Mouse (Mus musculus): Measurements from ENCODE around the gene Hivep2.

Hivep2 gene

DNA sequence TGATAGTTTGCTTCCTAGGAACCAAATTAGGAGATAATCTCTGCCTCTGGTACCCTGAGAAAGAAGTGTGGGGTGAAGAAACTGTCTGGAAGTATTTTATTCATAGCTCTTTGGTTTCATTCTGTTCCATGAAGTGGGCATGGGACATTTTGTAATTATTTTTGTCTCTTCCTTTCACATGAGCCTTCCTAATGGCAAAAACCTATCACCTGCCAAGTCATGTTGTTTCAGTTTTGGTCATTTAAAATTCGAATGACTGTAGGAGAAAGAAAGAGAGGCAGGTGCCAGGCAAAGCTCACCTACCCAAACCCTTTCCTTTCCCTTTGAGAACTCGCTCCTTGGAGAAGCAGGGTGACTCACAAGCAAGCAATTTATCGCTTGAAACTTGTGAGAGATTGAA is 53.3 kb downstream of the Hivep2 start:
- DNase-seq (ENCODE audit: low read depth, low spot score): no peak

DNA sequence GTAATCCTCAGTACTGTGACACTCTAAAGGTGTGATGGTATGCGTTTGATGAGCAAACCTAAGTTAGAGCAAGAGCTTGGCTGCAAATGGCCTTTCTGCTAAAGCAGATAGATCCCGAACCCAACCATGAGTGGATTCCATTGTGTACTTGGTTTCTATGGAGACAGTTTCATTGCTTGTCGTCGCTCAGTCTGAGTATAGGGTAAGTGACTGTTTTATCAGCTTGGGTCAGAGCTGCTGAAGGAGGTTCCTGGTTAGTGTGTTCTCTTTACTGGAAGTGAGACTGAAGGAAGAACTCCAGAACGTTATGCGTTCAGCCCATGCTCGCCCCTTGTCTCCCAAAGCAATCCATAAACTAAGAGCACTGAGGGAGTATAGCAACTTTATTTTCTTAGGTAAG is 54.4 kb downstream of the Hivep2 start:
- DNase-seq (ENCODE audit: low read depth, low spot score): no peak

DNA sequence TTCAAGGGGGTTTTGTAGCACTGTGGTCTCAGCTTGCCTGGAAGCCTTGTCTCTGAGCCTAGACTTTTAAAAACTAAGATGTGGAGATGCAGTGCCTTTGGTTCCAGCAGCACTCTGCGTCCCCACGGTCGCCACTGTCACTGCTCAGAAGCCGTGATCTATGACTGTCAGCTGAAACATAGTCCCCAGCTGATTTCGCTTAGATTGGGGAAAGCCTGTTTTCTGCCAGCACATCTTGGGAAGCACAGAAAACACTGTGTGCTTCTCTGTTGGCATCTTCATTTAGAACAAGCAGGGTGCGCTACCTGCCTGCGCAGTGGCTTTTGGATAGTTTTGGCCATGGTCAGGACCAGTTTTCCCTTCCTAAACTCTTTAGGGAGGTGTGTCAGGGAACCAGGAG is 59.1 kb downstream of the Hivep2 start:
- no peak for DNase-seq (ENCODE audit: low read depth, low spot score)

DNA sequence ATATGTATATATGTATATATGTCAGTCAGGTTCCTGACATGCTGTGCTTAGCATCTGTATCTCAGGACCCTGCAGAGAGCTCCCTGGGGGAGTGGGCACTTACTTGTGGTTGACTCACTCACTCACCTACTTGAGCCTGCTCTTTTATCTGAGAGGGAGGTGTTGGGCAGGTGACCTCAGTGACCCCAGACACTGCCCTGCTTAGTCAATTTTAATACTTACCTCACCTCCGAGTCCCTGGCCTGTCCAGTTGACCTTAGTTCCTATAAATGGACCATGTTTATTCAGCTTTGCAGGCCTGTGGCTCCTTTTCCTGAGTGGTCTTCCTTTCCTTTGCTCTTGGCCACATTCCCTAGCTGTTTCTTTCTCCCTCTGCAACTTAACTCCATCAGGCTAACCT is 61.9 kb downstream of the Hivep2 start:
- no peak for DNase-seq (ENCODE audit: low read depth, low spot score)

DNA sequence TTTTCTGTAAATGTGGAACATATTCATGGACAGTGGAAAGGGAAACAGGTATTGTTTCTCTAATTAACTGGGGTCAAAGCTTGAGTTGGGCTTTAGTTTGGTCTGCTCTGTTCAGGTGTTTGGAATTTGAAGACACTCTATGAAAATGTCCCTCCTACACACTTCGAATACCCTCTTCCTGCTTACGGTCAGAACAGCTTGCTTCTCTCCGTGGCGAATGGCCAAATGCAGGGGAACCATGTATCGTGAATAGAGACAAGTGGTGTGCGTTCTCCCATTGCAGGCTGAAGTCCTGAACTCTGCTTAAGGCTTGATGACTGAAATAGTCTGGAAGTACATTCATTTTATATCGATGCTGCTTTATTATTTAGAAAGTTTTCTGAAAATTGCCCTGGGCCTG is 63.1 kb downstream of the Hivep2 start:
- DNase-seq (ENCODE audit: low read depth, low spot score): no peak

DNA sequence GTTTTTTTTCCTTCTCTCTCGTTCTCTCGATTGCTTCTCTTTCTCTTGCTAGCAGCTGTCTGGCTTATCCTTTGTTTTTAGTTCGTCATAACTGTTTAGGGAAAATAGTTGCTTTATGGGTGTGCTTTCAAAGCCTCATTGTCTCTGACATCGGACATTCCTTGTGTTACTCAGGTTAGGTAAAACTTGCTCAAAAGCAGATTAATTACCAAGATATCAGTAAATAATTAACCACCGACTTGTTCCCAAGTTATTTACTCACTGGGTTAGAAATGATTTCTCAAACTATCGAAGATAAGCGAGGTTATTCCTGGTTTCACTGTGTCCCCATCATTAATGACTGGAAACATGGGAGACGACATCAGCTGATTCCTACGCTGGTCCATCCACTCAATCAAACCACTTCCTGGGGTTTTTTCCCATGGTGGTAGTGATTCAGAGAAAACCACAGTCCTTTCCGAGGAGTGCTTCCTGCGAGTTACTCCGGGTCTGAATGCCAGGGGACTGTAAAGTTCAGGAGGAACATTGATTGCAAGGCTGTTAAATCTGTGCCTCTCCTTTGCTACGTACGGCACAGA is 64.7 kb downstream of the Hivep2 start:
- DNase-seq (ENCODE audit: low read depth, low spot score): no peak

DNA sequence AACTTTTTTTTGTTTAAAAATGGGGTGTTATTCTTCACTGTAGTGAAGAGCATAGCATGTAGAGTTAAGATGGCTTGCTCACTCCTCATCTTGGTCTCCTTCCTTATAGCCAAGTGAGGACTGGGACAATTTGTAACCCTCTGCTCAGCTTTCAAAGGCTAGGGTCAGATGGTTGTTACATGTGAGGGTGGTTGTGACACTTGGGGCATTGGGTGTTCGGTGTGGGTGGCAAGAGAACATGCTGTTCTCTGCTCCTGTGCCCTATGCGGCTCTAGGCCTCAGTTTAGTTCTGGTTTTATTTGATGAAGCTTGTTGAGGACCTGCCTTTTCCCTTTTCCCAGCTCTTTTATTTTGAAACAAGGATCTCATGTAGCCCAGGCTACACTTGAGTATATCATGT is 66.7 kb downstream of the Hivep2 start:
- DNase-seq (ENCODE audit: low read depth, low spot score): no peak

DNA sequence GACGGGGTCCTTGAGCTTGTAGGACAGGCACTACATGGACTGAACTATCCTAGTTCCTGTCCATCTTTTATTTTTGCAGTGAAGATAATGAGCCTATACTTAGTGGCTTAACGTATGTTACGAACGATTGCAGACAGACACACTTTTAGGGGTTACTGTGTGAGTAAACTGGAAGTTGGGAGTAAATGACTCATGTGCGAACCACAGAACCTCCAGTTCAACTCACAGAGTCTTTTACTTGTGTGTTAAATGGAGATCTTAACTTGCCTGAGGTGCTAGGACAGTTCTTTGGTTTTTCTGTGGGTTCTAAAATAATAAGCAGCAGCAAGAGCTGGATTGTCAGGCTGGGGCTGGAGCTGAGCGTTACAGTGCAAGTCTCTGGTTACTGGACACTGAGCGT is 68.2 kb downstream of the Hivep2 start:
- DNase-seq (ENCODE audit: low read depth, low spot score): no peak

DNA sequence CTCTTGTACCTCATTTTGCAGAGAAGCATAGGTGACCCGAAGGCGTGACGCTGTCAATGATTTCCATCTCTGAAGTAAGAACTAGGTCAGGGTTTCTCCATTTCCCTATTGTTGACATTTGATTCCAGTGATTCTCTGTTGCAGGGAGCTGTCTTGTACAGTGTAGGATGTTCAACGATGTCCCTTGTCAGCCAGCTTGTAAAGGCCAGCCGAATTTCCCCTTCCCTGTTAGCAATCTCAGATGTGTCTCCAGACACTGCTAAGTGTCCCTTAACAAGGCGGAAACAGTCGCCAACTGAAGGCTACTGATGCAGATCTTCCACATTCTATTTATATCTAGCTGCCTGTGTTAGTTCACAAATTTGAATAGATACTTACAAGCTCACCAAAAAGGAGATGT is 68.9 kb downstream of the Hivep2 start:
- DNase-seq (ENCODE audit: low read depth, low spot score): no peak

DNA sequence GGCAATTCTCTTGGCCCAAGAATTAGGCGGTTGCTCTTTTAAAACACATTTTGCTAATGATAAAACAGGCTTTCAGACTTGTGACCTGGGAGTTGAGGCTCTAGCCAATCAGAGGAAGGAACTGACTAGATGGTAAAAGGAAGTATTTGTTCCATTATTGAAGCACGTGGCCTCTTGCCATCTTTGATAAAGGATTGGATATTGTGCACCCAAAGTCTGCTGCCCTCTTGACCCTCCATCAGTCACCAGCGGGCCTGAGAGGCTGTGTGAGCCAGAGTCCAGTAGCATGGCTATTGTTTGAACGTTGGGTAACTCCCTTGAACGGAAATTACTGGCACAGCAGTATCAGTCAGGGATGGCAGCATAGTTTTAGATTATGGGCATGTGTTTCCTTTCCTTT is 69.7 kb downstream of the Hivep2 start:
- DNase-seq (ENCODE audit: low read depth, low spot score): no peak

DNA sequence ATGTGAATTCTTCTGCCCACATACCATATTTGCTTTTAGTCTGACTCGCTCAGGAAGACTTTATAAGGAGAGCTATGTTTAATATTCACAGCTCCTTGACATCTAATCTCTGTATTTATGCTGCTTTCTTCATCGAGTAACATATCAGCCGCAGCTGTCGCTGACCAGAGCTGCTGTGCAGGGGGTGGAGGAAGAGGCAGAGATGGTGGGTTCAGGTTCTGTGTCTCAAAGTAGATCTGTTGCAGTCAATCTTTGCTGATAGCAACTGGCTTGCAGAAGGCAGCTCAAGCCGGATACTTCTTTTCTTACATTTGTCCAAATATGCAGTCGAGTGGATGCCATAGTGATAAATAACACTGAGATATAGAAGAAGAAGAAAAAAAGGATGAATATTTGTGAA is 70.6 kb downstream of the Hivep2 start:
- no peak for DNase-seq (ENCODE audit: low read depth, low spot score)

DNA sequence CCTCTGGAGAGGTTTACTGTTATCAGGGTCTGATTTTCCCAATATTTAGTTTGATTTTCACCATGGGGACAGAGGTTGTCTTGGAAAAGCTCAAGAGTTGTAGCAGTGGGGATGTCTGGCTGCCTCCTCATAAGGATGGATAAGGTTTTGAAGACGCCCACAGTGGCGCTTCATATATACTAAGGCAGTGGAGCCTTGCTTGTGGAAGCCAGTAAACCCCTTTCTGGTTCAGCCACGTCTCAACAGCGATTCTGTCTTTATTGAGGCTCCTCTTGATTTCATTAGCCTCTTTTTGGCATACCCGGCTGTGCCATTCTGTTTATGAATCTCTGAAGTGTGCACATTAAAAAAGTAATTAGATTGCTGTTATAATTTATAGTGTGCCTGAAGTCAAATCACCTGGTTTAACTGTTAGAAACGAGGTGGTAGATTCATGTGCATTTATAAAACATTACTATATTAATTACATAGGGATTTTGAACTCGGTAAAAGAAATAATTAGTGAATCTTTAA is 72.2 kb downstream of the Hivep2 start:
- no peak for DNase-seq (ENCODE audit: low read depth, low spot score)

DNA sequence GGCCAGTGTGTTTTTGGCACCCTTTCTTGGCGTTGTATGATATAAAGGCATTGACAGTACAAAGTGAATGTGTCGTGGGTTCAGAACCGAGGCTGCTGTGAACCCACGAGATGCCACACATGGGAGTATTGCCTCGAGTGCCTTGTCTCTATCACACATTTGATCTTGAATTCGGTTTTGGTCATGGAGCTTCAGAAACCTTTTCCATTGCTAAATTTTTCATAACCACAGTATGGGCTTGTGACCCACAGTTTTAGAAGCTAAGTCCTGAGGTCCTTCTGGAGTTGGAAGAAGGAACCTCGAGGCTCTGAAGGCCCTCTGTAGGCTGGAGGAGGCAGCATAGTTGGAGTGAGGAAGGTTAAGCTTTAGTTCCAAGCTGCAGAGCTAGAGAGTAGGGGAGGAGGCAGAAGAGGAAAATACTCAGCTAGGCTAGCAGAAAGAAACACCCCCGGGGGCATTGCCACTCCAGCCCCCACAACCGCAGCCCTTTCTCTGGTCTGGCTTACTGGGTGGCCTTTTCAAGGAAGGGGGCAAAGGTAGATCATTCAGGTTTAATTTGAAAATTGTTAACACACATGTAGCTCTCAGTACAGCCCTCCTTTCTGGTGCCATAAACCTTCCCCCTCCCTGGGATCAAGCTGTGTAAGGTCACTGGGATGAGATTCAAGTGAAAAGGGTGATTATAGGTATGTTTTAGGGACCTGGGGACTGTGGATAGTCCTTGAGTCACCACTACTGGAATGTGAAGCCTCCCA is 75.0 kb downstream of the Hivep2 start:
- no peak for DNase-seq (ENCODE audit: low read depth, low spot score)

DNA sequence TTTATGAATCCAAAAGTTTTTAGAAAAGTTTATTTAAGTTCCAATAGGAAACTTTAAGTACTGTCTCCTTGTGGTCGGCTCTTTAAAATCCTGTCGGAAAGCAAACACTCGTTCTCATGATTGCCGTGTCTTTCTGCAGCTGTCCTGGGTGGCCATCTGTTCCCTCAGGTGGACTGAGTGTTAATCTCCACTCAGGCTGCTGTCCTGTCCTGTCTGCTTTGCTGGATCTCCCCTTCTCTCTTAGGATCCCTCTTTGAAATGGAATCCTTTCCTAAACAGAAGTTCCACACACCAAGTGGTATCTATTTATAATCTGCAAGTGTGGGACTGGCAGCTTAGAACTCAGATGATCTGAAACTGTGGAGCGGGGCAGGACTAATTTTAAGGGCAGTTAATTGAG is 75.7 kb downstream of the Hivep2 start:
- no peak for DNase-seq (ENCODE audit: low read depth, low spot score)

DNA sequence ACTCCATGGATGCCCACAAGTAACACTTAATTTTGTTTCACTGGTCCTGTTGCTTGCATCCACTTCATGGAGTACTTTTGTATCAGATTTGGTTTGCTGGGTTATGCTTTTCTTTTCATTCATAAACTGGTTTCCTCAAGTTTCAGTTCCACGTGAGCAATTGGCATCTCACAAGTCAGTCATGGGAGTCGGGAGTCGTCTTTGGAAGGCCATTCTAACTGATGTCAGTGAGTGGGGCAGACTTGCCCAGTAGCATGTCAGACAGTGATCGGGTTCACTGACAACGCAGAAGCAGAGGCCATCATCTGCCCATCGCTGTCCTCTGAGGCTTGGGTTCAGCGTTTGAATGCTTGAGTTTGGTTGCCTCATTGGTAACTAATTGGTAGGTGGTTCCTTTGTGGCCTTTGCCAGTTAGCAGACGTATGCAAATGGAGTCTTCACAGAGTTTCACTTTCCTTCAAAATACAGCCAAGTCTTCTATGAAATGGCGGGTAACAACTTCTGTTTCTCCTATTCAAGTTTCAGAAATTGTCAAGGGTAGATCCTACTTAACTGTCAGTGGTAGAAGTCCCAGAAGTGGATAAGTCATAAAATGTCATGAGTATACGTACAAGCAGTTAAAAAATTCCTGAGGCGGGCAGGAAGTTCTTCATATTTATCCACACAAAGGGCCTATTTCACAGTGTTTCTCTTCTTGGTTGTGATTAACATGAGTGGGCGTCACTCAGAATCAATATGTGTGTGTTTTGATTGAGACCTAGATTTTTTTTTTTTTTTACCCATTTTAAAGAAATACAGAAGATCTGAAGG is 76.9 kb downstream of the Hivep2 start:
- DNase-seq (ENCODE audit: low read depth, low spot score): no peak

DNA sequence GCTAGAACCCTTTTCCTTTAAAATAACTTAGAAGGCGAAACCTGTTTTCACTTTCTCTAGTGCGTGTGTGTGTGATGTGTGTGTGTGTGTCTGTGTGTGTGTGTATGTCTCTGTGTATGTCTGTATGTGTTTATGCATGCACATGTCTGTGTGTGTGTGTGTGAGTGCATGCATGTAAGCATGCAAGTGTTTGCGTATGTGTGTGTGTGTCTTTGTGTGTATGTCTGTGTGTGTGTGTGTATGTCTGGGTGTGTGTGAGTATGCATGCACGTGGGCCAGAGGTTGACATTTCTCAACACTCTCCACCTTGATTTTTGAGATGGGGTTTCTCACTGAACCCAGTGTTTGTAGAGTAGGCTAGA is 77.5 kb downstream of the Hivep2 start:
- DNase-seq (ENCODE audit: low read depth, low spot score): no peak

DNA sequence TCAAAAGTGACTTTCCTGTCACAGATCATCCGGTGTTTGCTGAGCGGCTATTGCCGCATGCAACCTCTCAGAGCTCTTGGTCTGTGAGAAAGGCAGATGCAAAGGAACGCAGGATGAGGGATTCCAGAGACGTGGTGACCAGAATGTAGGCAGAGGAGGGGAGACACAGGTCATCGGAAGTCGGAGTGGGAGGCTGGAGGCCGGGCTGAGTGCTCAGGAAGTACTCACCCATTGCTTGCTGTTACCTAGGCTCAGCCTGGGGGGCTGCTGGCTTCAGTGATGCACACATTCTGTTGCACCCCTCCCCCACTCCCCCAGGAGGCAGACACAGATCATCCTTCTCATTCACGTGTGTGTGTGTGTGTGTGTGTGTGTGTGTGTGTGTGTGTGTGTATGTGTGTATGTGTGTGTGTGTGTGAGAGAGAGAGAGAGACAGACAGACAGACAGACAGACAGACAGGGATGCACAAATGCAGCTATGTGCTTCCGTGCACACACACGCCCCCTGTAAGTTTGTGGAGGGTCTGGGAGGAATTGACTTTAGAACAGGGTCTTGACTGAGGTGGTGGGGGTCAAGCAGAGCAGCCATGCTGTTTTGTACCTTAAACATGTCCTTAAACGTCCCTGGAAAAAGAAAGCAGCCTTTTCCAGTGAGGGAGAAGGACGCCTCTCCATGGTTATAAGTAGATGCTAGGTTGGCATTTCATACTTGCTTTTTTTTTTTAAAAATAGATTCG is 78.3 kb downstream of the Hivep2 start:
- peak; percentile 19 for DNase-seq (ENCODE audit: low read depth, low spot score)

DNA sequence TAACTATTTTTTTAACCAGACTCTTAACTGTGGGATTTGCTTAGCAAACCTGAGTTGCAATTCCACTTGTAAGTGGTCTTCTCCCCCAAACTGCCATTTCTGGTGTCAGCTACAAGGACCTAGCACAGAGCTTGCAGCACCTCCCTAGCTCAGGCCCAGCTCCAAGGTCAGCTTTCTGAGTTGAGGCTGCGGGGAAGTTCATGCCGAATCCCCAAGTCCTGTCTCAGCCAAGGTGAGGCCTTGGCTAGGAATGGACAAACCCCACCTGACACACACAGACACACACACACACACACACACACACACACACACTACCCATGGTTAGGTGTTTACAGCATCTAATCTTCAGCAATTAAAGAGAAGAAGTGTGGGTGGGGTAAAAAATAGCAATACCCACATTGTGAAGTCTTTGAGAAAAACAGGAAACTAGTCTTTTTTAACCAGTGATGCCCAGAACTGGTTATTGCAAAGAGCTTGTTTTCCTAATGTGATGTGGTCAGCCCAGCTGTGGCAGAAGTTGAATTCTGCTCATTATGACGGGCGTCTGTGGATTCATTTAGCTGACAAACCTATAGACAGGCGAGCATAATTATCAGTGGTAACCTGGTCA is 79.0 kb downstream of the Hivep2 start:
- DNase-seq (ENCODE audit: low read depth, low spot score): no peak

DNA sequence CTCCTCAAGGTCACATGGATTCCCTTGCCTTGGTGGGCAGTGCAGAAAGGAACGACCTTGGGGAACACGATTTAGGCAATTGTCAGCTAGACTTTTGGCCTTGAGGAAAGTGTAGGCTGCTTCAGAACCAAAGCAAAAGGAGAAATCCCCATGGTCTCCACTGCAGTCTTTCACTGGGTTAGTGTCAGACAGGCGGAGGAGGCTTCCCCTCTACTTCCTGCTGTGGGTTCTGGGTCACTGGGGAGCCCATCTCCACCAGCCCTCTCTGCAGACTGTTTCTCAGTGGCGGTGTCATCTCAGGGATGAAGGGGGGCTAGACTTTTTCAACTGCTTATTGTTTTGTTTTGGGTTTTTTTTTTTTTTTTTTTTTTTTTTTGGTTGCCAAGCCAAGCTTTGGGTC is 79.9 kb downstream of the Hivep2 start:
- no peak for DNase-seq (ENCODE audit: low read depth, low spot score)

DNA sequence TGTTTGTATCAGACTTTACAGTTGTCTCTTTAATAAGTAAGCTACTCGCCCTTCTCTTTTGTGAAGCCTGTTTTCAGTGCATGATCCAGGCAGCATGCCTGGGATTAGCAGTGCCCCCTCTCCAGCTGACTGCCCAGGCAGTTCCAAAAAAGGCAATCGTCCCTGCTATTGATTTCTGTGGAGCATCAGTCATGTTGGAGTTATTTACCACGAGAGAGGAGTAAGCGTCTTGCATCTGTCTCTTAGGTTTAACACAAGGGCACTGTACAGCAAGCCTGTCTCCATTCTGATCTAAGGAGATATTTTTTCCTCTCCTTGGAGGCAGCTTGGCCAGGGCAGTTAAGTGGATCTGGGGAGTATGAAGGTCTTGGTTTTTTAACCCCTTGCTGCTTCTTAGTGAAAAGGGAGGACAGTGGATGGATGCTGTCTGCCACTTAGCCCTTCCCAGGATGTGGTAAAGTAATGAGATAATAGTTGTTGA is 80.3 kb downstream of the Hivep2 start:
- no peak for DNase-seq (ENCODE audit: low read depth, low spot score)

DNA sequence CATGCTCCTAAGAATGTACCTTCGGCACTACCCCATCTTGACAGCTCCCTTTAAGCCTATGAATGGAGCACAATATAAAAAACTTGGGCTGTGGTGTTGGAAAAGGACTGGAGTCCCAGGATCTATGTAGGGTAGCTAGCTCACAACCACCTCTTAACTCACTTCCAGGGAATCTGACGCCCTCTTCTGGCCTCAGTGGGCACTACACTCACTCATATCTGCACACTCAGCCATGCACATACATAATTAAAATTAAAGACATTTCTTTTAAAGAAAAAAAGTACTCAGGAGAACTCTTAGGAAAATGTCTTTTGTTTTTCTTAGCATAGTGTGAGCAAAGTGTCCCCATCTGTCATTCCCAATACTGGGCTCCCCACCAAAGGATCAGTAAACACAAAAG is 81.1 kb downstream of the Hivep2 start:
- peak; percentile 58 for DNase-seq (ENCODE audit: low read depth, low spot score)

DNA sequence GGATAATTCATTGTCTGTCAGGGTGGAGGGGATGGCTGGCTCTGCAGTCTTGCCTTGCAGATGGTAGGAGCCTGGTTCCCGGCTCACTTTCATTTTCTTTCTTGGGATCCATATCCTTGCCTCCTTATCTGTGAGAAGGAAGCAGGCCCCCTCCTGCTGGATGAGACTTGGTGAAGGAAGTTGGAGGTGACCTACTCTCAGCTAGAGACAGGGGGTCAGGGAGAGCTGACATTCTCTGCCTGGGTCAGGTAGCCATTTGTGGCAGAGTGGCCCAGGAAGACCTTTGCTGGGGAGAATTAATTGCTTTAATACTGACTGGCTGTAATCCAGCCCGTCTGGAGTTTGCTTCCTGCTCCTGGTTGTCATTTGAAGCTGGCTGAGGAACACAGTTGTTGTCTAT is 81.8 kb downstream of the Hivep2 start:
- DNase-seq (ENCODE audit: low read depth, low spot score): no peak
